Mouse (Mus musculus) kidney, postnatal 4 days (tissue): ENCODE results near the gene Greb1.
A peak's percentile ranks its signal among the peaks of the same experiment; 100 is the strongest.
"Not testable (repeated sequence)": the region's sequence is repeated elsewhere in the genome, so short reads cannot be mapped to it uniquely, and the experiment has no call there.

Experiments
- DNase-seq, 2 experiments: peaks; one replicate each; pipeline ENCODE4 v3.0.0; 2021; ENCODE audit warnings: mixed read lengths in 2 of 2

Greb1 gene

DNA sequence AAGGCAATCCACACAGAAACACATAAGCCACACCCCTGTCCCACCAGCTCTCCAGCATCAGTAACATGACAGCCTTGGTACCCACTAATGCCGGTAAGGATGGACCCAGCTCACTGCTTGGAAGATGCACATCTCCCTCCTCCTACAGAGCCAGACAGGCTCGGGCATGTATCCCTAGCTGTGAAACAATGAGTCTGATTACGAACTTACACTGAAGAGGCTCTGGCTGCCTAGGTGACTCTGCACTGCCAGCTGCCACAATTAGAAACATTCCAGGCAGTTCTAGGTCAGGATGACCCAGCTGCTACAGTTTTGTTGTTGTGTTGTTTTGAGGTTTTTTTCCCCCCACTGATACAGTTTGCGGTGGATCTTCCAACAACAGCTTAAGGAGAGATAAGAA is 40.4 kb downstream of the Greb1 start:
- DNase-seq, result no peak

DNA sequence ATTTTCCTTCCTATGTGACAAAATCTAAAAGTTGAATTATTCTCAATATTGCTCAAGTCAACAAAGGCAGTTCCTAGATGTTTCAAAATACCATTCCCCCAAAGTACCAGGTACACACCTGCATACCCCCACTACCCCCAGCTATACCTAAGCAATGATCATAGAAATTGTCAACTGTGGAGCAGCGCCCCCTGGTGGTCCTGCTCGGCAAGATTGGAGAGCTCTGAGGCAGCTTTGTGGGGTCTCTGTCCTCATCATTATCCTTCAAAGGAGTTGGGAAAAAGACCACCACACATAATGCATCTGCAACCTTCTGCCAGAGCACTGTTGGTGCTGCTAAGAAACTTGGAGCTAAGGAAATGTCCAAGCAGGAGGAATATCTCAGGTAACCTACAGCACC is 46.4 kb downstream of the Greb1 start:
- peak; percentile 77 to 82 for DNase-seq

DNA sequence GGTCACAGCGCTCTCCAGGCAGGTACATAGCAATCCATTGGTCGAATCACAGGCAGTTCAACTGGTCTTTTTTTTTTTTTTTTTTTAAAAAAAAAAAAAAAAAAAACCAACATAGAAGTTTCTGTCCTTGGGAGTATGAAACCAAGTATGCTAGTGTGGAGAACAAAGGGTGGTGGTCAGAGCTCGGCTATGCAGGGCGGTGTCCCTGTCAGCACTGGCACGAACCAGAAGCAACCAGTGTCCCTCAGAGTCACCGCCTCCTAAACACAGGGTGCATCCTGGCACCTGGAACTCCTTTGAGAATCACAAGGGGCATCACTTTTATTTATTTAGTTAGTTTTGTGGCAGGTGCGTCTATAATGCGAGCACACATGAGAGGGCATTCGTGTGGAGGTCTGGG is 47.1 kb downstream of the Greb1 start:
- DNase-seq, result no peak

DNA sequence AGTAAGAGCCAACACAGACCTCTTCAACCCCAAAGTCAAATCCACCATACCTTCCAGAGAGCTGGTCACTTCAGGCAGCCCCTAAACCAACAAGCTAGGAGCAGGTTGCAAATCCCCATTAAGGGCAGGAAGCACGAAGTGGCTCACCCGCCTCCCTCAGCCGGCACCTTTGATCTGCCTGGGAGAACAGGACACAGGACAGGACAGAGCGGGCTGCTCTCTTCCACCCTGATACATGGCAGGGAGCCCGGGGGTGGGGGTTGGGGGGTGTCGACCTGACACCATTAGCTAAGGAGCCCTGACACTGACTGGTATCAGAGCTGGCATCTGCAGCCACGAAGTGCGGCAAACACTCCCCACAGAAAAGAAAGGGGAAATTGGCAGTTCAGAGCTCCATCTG is 47.6 kb downstream of the Greb1 start:
- DNase-seq, result peak; percentile 21 to 55

DNA sequence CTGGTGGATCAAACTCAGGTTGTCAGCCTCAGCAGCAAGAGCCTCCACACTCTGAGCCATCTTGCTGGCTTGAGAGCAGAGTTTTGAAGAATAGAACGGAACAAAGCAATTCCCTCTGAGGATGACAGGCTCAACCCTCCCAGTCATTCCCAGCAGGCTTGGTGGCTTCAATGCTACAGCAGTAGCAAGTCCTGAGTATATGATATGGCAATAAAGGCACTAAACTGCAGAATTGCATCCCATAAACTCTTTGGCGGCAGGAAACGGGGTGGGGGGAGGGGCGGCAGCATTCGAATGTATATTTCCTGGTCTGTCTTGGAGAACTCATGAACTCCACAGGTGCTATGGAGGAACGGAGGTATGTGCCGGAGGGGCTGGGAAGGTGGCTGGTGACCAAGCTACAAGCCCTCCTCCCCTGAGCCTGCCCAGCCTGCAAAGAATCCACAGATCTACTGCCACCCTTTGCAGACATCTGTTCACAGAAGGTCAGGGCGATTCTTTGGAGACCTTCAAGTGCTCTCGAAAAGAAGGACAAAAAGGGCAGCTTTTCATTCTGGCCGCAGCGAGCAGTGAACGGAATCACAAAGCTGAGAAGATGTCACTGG is 48.3 kb downstream of the Greb1 start:
- DNase-seq, result no peak

DNA sequence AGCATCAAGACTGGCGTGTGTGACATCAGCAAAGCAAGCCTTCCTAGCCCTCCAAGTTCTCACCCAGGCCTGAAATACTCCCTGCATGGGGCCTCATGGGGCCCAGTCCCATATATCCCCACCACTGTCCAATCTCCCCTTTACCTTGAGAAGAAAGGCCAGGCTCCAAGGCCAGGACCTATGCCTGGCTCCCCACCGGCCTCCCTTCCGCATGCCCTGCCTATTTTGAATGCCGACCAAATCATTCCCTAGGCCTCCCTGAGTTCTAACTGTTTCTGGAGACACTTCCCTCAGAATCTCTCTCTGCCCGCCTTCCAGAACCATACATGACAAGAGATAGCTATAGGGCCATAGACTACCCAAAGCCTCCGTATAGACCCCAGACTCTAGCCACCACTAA is 49.1 kb downstream of the Greb1 start:
- DNase-seq, result no peak

DNA sequence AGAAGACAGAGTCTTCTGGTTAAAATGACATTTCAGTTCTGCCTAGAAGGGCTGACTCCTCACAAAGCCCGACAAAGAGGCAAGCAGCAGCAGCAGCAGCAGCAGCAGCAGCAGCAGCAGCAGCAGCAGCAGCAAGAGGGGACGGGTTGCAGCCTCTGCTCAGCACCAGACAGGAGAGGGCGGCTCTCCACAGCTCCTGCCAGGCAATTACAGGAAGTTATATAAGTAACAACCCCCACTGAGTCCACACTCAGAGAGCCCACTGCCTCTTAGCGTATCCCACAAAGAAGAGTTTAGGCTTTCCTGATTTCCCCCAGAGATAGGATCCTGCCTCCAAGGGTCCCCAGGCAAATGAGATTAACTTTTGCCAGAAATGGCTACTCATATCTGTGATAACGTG is 60.6 kb downstream of the Greb1 start:
- DNase-seq, result peak; percentile 25 to 36

DNA sequence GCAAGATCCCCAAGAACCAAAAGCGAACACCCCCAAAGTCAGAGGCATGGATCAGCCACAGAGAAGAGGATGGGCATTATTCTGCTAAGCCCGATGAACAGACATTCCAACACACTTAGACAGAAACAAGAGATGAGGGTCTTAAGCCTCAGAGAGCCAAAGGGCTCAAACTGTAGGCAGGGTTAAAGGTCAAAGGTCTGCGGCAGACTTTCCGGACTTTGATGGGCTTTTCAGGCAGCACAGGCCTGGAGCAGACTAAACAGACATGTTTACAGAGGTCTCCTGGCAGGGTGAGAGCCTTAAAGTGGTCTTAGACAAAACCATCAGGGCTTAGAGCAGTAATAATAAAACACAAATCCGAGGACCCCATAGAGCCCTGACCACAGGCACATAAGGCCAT is 63.4 kb downstream of the Greb1 start:
- DNase-seq, result no peak

DNA sequence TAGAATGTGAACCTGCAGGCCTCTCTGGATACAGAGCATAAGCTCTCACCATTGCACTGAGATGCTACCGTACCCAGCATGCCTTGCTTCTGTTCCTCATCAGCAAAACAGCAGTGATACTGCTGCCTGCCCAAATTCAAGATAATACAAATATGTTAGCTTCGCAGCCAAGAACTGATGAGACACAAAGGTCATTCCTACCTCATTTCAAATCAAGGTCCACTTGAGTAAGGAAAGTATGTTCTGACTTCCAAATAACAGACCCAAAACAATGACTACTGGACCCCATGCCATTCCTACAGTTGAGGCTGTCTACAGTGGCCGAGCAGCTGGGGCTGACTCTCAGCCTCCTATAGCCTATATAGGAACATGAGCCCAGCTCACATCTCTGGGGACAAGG is 66.0 kb downstream of the Greb1 start:
- DNase-seq, result no peak

DNA sequence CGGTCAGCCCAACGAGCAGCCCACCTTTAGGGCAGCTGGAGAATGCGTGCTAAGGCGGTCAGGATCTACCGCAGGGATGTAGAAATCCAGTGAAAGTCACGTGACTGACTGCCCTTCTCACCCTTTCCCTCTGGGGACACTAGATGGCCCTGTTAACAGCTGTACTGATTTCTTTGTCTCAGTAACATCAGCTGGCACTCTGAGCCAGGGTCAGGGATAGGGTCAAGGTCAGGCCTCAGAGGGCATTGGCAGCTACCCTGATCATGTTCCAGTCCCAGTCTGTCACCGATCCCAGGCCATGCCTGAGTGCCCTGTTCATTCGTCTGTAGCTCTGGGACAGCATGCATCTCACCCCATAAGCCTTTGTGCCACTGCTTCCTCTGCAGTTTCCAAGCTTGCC is 66.7 kb downstream of the Greb1 start:
- peak in 1 of 2 experiments; percentile 38 for DNase-seq

DNA sequence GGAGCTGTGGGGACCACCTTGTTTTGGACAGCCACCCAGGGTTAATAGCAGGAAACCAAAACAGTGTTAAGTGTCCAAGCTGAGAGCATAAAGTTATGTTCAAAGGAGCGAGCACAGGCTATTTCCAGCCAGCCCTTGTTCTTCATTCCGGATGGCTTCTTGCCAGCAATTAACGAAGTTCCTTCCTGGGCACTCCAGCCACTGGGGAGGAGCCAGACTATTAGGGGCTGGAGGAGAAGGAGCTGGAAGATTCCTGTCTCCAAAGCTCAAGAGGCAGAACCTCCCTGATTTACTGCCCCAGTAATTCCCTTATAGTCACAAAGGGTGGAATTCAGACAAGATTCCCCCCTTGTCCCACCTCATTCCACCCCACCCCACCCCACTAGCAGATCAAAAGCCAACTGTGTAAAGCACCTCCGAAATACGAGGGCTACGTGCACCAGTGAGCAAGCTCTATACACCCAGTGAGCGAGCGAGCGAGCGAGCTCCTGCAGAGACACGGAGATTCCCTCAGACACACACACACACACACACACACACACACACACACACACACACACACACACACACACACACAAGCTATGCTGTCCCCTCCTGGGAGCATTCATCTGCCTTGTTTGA is 69.5 kb downstream of the Greb1 start:
- DNase-seq, result peak; percentile 70 to 80

DNA sequence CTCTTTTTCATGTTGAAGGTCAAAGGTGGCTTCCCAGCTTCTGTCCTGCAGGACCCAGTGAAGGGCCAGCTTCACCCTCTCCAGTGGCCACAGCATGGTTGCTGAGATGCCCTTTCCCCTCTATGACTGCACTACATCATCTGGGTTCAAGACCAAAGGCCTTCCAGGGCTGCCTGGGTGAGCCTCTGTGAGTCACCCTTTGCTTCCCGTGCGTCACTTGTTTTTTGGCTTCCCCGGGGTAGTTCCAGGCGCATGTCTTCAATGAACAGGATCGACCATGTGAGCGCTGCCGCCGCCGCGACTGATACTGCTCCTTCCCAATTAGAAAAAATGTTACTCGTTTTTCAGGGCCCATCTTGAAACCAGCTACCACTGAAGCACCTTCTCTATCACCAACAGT is 70.5 kb downstream of the Greb1 start:
- DNase-seq, result no peak

DNA sequence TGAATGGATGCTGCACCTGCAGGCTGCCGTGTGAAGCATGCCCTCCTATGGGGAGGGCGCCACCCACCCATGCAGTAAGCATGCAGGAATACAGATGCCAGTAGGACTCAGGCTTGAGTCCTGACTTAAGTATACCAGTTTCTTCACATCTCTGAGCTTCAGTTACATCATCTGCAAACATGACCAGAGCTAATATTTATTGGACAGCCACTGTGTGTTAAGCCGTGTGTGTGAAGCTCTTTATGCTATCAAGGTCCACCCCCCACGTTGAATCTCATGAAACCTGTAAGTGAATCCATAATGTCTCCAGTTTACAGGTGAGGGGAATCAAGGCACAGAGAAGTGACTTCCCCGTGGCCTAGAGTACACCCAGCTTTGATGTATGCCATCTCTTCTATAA is 72.5 kb downstream of the Greb1 start:
- DNase-seq, result no peak

DNA sequence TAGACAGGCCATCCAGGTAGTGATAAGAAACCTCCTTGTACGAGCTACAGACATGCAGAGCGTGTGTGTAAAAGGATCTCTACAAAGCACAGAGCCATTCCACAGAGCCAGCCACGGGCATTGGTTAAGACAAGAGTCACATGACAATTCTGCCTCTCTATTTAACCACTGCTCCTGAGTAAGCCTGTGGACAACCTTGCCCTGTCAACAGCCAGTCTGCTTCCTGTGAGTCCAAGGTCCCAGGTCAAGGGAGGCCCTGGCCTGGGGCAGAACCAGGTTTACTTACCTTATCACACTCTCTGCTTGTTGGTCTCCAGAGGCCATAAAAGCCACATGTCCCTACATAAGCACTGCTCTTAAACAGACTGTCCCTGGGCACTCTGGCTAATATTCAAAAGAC is 74.5 kb downstream of the Greb1 start:
- no peak for DNase-seq

DNA sequence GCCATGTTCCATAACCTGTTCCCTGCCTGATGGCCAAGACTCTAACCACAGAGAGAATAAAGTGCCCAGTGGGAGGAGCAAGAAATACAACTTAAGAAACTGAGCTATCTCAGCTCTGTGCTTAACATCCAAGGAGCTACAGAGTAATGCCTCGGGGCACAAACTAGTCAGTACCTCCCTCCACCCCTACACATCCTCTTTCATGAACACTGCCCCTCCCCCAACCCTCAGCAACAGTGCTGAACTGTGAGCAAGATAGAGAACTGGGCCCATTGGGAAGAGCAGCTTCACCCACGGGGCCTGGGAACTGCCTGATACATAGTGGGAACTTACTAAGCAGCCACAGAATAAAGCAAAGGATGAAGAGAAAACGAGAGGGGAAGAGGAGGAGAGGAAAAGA is 77.1 kb downstream of the Greb1 start:
- peak; percentile 25 to 42 for DNase-seq

DNA sequence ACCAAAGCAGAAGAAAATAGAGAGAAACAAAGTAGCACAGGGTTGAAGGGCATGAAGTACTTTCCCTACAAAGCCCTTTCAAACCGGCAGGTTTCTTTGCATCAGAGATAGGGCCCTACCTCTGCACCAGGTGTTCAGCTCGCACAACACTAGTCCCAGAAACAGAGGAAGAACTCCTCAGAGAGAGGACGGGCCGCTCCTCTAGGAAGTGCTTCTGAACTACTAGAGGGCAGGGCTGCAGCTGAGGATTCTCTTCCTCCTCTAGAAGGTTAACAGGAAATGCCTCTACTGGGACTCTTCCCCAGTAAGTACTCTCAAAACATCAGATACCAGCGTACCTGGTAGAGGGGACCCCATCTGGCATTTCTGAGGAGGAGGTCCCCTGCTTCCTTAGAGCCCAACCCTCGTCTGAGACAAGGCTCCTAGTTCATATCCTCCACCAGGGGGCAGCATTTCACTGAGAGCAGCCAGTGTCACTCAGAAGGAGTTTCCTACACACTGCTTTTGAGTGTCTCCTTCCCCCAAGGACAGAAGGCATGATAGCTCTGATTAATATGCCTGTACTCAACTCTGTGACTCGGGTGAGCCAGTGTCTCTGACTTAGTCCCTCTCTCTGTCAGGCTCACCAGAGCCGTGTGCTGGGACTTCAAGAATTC is 81.9 kb downstream of the Greb1 start:
- DNase-seq, result peak; percentile 69 to 77

DNA sequence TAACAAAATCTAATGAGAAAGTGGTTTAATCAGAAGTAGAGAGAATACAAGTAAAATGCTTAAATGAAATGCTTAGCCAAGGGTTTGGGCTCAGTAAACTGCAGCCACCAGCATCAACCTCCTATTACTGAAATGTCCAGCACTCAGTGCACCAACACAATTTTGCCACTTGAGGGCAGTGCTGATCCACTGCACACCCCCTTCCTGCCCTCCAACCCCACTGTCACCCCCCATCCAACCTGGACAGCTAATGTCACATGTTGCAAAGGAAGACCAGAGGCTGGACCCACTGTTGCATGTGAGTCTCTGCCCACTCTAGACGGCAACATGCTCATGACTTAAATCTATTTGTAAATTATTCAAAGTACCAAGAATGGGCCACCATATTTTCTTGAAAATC is 83.0 kb downstream of the Greb1 start:
- DNase-seq, result peak; percentile 68 to 72

DNA sequence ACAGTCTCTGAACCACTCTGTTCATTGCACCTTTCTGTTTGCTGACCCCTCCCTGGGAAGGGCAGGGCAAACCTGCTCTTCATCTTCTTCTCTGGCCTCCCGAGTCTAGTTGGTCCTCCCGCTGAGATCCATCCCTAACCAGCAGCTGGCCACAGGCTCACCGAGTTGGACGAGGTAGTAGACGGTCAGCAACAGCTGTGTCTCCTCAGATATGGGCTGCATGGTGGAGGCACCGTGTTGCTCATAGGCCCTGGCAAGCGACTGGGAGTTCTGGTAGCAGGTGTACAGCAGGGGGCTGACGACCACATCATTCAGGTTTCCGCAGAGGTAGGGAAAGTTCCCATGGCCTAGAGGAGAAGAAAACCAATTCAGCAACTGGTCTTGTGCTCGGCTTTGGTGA is 86.1 kb downstream of the Greb1 start:
- DNase-seq, result no peak

DNA sequence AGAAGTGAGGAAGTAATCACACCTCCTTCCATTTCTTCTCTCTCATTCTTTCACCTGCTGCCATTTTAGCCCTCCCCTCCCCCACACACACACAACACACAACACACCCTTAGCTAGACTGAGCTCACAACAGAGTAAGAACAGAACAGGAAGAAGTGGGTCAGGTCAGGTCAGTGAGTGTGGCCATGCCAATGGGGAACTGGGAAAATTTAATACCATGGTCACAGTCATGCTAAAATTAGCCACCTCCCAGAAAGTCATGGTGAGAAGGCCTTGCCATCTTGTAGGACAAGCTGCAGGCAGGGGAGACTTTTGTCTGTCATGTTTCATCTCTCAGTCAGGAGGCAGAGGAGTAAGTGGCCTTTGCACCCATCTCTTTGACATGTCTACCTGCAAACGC is 102.0 kb downstream of the Greb1 start:
- no peak for DNase-seq

DNA sequence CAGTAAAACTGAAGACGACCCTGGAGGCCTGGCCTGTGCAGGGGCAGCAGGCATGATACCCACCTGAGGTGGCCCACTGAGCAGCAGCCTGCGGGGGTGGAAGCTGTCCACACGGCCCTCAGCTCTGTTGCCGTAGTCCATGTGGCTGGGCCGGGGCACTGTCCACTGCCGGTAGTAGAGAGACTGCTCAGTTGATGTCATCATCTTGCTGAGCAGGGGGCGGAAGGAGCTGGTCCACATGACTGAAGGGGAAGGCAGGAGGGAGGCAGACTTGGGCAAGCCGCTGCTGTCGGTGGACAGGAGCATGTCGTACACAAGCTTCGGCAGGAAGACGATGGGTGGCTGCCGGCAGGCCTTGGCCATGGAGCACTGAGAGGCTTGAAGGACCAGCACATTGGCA is 104.5 kb downstream of the Greb1 start:
- DNase-seq, result no peak

DNA sequence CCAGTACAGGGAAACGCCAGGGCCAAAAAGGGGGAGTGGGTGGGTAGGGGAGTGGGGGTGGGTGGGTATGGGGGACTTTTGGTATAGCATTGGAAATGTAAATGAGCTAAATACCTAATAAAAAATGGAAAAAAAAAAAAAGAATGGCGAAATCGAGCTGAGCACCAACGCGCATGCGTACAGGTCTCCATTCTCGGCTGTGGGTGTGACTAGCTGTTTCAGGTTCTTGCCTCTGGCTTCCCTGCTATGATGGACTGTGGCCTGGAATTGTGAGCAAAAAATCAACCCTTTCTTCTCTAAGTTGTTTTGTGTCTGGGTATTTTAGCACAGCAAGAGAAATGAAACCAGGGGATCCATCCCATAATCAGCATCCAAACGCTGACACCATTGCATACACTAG is 105.4 kb downstream of the Greb1 start:
- DNase-seq, result not testable (repeated sequence)

DNA sequence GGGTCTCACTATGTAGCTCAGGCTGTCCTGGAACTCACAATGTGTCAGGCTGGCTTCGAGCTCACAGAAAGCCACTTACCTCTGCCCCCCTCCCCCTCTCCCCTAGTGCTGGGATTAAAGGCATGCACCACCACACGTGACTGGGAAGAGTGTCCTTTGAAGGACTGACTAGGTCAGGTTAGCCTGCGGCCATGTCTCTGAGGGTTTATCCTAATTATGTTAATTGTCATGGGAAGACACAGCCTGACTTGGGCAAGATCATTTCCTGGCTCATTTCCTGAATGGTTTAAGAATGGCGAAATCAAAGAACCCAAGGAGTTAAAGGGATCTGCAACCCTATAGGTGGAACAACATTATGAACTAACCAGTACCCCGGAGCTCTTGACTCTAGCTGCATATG is 105.9 kb downstream of the Greb1 start:
- no peak for DNase-seq

DNA sequence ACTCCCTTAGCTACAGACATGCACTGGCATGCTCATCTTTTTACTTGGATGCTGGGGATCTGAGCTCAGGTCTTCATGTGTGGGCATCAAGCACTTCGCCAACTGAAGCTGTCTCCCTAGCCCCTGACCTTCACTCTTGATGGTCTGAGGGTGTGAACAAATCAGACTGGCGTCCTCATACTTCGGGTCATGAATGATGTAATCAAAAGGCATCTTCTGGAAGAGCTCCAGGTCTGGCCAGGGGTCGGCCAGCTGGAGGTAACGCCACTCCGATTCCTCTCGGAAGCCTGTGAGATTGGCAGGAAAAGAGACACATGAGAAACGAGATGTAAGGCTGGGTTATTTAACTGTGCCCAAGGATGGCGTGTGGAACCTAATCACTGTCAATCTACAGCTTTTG is 110.1 kb downstream of the Greb1 start:
- no peak for DNase-seq

DNA sequence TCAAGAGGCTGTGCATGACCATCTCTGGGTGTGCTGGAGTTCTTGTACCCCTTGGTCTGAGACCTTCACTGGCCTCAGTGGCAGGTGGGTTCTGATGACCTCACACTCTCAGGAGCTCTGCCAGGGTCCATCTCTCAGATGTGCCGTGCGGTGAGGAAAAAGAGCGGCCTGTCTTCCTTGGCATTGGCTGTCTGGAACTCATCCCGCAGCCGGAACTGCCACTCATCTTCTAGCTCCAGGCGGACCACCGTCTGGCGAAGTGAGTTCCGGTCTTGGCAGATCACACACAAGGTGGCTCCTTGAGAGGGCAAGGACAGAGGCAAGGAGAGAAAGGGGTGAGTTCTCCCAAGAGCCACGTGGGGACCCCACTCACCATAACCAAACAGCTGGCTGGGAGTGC is 128.4 kb downstream of the Greb1 start:
- DNase-seq, result no peak

DNA sequence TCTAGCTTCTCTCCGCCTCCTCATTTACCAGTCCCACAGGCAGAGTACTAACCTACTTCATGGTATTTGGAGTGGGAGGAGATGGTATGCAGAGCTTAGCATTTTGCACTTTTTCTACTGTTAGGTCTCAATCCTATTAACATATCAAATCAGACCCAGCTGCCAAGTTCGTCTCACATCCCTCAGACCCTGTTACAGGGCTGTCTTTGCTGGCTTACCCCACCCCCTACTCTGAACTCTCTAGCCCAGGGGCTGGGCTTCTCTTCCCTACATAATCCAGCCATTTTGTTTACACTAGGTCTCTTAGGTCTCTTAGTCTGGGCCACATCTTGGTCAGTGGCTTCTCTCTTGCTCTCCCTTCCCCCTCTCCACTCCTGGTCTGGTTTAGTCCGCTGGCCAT is 131.5 kb downstream of the Greb1 start:
- no peak for DNase-seq
